Mouse (Mus musculus): ENCODE measurements around the gene Zfp653. TPM values are rescaled to one million over a fixed set of nuclear protein-coding genes. Genes with fewer than 3 reads are reported as not detected.
"Not testable (repeated sequence)": the region's sequence is repeated elsewhere in the genome, so short reads cannot be mapped to it uniquely, and the experiment has no call there.

The Zfp653 gene
- total RNA-seq (2022) = 1 to 10 TPM; 3.0 to 5.0 (median 4.7) TPM

DNA sequence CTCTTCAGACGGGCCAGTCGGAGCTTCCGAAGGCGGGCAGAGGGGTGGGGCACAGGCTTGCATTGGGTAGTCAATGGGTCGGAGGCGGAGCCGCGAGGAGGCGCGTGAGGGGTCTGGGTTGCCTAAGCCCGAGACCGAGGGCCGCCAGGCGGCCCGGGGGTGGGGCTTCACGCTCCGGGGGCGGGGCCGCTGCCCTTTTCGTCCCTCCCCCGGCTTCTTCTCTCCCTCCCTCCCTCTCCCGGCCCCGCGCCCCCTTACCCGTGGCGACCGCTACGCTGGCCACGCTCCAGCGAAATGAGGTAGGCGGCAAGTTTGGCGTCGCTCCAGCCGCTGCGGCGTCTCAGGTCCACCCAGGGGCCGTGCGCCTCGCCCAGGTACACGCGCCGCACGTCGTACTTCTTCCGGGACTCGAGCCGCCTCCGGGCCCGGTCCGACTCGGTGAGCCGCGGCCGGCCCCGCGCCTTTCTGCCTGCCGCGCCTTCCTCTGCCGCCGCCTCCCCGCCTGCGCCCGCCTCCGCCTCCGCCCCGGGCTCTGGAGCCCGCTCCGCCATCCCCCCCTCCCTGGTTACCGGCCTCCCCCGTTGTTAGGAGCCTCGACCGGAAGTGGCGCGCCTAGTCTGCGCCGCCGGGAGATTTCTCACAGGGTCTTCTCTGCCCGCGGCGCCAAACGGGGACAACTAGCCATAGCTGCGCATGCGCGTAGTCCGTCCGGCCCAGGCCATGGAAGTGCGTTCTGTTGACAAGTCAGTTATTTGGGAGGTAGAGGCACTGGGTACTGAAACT is at the start of gene Zfp653, which contains the start of gene Gm49318:
Gene Zfp653, minus strand, starts transcription at position 586 of the 783 bp plus-strand sequence.
Gene Gm49318, minus strand, starts transcription at position 469 of the 783 bp plus-strand sequence.
- peak; percentile 95 for DNase-seq (ENCODE audit: low spot score)

DNA sequence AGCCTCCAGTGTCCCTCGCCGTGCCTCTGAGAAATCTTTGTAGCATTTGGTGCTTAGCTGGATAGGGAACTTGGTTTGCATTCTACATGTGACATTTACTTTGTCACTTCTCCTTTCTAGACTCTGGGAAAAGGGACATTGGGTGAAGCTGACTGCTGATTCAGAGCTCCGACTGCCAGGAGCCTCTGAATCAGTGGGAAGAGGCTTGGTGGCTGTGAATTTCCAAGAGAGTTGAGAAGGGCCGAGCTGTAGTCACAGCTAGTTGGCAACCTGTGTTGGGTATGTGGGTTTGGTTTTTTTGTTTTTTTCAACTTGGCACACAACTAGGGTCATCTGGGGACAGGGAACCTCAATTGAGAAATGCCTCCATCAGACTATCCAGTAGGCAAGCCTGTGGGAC is 48.4 kb upstream of the Zfp653 start:
- DNase-seq (ENCODE audit: low spot score) = no peak

DNA sequence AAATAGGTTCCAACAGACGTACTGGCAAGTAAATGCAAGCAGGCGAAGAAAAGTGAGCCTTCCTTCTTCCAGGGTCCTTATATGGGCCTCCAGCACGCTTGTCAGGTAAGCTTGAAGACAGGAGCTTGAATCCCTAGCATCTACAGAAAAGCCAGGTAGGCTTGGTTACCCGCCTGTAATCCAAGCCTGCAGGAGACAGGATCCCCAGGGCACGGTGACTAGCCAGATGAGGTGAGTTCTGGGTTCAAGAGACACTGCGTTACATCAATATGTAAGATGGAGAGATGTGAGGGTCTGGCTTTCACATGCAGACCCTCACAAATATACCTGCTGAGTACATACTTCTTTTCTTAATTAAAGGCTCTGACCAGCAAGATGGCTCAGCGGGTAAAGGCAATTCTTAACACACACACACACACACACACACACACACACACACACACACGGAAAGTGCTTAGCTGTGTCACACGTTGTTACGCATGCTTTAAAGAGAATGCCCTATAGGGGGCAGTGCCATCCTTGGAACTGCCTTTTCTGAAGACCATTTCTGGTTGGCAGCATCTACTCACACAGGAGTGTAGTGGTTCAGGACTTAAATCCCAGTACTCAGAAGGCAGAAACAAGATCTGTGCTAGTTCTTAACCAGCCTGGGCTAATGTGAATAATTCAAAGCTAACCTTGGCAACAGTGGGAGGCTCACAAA is 46.7 kb upstream of the Zfp653 start:
- no peak for DNase-seq (ENCODE audit: low spot score)

DNA sequence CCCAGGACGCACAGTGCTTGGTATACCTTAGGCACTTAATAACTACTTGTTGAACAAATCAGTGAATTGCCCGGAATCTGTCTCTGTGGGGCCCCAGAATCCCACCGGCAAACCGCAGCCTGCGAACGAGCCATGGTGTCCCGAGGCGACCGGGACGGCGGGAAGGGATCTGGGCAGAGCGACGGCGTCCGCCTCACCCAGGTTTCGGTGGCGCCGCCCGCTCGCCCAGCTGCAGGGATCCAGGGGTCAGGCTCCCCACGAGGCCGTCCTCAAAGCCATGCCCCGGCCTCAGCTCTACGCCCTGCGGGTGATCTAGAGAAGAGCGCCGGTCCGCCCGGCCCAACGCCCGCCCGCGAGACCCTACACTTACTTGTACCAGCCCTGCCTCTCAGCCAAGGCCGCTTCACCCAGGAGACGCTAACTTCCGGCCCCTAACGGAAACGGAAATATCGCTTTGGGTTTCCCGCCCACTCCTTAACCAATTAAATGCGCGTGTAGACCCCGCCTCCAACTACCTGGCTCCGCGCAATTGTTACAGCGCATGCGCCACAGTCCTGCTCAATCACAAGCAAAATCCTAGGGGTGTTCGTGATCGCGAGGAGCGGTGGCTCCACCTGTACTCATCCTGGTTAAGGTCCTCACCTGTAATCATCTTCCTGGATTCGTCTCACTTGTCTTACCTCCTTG is 45.7 kb upstream of the Zfp653 start, which contains the start of gene Elof1:
Gene Elof1, minus strand, starts transcription at position 433 of the 687 bp plus-strand sequence.
- peak; percentile 96 for DNase-seq (ENCODE audit: low spot score)

DNA sequence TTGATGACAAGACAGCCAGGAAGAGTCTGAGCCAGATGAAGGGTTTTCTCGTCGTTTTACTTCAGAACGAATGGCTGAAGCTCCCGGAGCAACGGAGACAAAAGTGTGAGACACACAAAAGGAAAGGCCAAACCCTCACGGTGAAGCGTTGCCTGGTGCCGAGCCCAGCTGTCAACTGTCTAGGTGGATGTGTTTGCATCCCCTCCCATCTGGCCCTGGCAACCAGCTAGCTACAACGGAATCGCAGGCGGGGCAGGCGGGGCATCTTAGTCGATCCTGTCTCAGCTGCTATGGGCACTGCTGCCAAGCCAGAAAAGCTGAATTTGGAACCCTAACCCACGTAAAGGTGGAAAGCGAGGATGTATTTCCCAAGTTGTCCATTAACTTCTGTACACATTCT is 44.9 kb upstream of the Zfp653 start:
- DNase-seq (ENCODE audit: low spot score) = no peak

DNA sequence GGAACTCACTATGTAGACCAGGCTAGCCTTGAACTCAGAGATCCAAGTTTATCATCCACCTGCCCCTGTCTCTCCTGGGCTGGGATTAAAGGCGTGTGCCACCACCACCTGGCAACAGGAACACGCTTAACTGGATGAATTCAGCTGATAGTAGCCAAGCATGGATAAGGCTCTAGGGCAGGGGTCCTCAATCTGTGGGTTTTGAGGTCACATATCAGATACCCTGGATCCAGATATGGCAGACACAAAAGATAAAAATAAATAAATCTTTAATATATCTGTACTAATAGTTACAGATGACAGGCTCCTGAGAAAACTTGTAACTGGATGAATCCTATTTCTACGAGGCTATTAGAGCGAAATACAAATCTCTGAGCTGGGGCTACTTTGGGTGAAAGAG is 44.5 kb upstream of the Zfp653 start:
- DNase-seq (ENCODE audit: low spot score) = no peak

DNA sequence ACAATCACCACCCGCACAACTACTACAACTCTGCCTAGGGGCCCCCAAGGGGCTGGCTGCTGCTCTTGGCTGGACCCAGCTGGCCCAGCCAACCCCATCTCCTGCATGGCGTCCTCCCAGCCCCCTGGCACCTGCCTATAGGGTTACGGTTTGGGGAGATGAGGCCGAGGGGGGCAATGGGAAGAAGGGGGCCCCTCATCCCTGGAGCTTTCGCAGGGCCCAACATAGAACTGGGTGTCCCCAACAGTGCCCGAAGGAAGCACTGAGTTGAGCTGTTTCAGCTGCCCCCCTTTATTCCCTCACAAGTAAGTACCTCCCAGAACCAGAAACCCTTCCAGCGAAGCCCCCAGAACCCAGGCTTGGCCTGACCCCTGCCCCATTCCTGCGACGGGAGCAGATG is 37.0 kb upstream of the Zfp653 start:
- no peak for DNase-seq (ENCODE audit: low spot score)

DNA sequence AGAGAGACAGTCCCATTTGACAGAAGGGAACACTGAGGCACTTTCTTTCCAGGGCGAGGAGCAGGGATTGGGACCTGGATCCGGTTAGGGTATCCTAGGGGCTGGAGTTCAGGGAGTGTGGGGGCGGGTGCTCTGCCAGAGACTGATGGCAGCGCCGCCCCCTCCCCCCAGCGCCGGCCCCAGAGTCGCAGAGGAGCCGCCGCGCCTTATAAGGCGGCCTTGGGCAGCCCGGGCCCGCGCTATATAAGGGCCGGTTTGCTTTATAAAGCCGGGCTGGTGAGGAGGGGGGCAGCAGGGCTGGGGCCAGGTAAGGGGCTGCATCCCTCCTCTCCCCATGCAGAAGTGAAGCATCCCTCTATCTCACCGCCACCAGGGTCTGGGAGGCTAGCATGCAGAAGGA is 28.7 kb upstream of the Zfp653 start:
- no peak for DNase-seq (ENCODE audit: low spot score)

DNA sequence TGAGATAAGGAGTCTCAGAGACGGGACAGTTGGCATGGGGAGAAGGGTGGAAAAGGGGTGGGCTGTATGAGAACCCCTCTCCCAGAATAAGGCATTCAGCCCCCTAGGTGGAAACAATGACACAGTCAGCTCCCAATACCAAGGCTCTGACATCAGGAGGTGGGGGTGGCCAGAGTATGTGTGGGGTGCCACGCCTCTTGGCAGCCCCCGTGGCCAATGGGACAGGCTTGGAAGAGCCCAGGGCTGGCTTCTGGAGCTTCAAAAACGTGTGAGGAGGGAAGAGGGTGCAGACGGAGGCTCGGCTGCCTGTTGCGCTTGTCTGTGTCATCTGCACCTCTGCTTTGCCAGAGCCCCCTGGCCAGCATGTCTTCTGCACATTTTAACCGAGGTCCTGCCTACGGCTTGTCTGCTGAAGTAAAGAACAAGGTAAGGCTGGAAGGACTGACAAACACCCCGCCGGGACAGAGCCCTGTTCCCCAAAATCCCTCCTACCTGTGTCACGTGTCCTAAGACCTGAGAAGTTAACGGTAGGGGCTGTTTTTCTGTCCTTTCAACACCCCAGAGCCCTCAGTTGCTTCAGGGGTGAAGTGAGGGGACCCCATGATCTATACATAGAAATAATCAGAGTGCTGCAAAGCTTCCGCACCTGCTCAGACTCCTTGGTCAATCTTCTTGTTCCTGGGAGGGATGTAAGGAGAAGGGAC is 28.0 kb upstream of the Zfp653 start, which contains the start of gene Cnn1:
Gene Cnn1, plus strand, starts transcription at position 224 of the 704 bp plus-strand sequence.
- no peak for DNase-seq (ENCODE audit: low spot score)

DNA sequence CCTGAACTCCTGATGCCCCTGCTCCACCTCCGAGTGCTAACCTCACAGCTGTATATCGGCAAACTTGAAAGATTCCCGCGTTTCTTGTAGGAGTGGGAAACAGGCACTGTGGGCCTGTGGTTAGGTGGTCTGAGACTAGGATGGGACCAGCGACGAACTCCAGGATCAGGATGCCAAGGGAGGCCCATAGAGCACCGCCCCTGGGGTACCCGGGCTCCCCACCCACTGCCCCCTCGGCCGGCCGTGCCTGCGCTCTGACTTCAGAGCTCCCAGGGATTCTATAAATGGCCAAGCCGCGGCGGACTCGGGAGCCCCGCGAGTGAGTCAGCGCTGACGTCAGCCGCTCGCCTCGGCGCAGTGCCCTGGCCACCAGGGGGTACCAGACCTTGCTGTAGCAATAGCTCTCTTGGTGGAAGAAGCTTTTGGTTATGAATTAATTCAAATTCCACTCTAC is 24.7 kb upstream of the Zfp653 start:
- DNase-seq (ENCODE audit: low spot score) = peak; percentile 82

DNA sequence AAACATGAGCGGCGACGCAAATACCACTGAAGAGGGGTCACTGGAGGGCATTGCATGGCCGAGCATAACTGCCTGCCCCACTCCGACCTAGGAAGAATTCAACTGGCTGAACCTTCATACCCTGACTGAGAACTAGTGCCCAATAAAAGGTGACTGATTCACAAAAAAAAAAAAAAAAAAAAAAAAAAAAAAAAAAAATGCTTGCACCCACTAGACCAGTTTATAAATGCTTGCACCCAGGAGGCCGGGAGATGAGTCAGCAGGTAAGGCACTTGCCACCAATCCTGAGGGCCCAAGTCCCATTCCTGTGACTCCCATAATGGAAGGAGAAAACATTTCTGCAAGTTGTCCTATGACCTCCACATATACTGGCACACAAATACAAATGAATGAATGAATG is 21.6 kb upstream of the Zfp653 start:
- DNase-seq (ENCODE audit: low spot score) = no peak

DNA sequence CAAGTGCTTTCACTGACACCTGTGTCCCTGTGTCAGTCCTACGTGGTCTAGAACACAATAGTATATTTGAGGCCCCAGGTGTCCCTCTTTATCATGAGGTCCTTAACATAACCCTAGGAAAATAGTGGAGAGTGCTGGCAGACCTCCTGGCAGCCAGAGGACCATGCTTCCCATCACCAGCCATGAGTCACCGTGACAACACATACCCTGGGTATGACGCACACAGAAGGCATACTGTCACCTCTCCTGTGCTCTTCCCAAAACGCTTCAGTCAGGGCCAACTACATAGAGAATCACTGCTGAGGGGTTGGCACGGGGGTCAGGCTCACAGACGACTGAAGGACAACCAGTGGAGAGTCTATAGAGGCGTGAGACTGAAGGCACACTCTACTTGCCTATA is 18.8 kb upstream of the Zfp653 start:
- no peak for DNase-seq (ENCODE audit: low spot score)

DNA sequence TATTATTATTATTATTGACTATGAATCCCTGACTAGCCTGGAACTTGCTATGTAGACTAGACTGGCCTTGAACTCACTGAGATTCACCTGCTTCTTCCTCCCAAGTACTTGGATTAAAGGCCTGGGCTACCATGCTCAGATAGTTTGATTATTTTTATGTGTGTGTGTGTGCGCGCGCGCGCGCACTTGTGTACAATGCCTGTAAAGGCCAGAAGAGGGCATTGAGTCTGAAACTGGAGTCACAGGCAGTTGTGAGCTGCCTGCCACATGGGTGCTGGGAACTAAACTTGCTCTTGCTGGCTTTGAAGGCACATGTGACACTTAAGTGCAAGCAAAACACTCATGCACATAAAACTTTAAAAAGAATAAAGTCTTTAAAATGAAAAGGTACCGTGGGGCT is 18.1 kb upstream of the Zfp653 start:
- no peak for DNase-seq (ENCODE audit: low spot score)

DNA sequence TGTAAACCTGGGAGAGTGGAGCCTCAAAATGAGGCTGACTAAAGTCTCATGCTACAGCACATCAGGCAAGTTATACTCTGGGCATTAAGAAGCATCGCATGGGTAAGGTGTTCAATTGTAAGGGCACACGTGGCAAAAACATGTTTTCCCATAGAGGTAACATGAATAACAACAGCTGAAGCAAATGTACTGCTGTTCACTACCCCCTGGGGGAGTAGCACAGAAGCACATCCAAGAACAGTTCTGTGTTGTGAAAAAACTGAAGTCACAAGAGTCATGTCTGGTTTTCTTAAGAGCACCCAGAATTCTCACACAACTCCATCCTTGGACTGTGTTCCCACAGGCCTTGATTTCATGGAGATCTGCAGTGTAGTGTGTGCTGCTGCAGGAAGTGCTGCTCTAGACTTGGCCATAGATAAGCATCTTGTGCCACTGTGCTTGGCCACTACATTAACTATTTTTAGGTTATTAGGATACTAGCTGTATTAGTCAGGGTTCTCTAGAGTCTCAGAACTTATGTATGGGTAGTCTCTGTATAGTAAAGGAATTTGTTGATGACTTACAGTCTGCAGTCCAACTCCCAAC is 15.9 kb upstream of the Zfp653 start:
- no peak for DNase-seq (ENCODE audit: low spot score)

DNA sequence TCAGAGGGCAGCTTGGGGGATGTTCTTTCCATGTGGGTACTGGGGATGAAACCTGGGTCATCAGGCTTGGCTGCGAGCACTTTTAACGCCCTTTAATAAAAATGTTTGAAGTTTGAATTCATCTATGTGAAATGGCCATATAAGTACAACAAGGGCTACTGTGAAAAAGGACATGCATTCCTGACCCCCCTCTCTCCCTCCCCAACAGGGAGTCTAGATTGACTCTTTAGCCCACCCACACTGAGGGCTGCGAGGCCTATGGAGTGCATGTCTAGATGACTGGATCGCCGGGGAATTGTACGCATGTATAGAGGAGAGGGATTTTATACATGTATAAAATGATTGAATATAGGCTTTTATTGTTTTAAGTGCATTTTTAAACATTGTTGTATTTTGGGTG is 14.8 kb upstream of the Zfp653 start:
- DNase-seq (ENCODE audit: low spot score) = no peak

DNA sequence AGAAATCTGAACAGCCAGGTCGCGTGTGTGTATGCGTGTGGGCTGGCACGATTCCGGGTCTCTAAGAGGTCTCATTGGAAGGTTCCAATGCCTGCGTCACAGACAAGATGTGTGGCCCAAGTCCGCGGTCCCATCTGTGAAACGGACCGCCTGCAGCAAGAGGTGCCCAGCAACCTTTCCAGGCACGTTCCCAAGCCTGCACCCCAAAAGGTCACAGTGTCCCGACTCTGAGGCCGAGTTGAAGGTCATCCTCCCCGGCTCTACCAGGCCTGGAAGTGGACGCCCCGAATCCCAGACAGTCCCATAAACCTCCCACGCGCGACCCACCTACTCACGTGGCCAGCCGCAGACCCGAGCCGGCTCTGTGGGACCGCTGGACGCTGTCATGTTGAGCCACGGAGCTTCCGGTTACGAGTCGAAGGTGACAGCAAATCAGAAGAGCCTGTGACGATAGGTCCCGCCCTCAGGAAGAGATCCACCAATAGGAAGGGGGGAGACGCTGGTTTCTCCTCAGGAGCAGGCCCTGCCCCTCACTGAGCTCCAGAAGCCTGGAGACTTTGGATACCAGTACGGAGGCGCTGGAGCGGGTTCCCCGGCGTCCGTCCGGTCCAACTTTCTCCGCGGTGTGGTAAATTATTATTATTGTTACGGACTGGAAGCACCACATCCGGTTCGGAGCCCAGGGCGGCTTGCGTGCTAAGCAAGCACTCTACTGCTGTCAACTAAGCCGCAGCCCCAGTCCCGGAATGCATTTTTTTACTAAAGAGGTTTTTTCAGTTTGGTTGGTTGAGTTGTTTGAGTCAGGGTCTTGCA is 14.1 kb upstream of the Zfp653 start, which contains the start of gene Ecsit:
Gene Ecsit, minus strand, starts transcription at position 417 of the 813 bp plus-strand sequence.
- peak; percentile 96 for DNase-seq (ENCODE audit: low spot score)

DNA sequence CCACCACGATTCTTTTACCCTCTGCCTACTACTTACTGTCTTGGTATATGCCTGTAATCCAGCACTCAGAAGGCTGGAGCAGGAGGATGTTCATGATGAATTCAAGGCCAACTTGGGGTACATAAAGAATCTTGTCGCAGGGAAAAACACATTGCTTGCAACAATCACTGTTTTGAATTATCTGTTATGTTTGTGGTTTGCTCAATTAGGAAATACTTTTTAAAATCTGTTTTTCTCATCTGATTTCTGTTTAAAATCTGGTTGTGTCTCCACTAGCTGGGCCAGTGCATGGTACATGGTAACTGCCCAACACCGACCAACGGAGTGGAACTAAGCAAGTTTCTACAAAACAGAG is 13.5 kb upstream of the Zfp653 start:
- DNase-seq (ENCODE audit: low spot score) = no peak

DNA sequence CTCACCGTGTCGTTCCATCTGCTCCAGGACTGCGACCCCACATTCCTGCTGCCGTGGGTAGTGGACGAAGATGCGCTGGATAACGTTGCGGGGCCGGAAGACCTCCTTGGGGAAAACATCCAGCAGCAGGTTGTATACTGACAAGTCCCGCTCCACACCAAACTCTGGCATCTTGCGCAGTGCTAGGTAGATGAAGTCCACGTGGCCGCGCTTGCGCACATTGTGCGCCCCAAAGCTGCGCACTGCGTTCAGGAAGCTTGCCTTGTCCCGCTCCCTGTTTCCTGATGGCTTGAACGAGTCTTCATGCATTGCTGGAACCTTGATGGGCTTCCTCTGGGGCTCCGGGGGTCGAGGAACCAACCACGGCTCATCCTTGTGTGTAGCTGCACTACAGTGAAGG is 5.0 kb upstream of the Zfp653 start:
- no peak for DNase-seq (ENCODE audit: low spot score)

DNA sequence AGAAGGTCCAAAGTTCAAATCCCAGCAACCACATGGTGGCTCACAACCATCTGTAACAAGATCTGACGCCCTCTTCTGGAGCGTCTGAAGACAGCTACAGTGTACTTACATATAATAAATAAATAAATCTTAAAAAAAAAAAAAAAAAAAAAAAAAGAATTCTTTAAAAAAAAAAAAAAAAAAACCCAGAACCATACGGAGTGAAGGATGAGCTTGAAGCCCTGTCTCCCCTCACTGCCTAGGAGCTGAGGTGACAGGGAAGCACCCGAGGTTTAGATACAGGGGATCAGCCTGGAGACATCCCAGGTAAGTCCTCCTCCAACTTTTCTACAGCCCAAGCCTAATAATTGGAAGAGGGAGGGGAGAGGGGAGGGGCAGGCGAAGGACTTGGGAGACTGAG is 4.6 kb upstream of the Zfp653 start:
- DNase-seq (ENCODE audit: low spot score) = not testable (repeated sequence)

DNA sequence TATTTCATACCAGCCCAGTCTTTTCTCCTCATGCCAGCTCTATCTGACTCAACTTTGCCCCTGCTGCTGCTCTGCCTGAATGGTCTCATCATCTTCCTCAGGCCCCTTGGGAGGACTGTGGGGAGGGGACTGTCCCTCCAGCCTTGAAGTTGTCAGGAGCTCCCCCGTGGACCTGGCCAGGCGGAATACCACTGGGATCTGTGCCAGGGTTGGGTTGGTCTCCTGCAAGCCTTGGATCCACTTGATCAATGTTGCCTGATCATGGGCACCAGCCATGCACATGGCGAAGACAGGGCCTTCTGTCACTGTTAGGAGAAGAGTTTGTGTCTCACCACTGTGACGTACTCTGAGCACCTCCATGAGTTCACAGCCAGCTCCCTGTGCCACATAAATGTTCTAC is 1.1 kb upstream of the Zfp653 start:
- no peak for DNase-seq (ENCODE audit: low spot score)
